Mouse (Mus musculus) olfactory bulb, adult 2 months (tissue): ENCODE results near the gene Zbp1. TPM values are rescaled to one million over a fixed set of nuclear protein-coding genes. Genes with fewer than 3 reads are reported as not detected.

Source experiments
- H3K27ac ChIP-seq: fragments of 200-500 bp; 2 replicates; pipeline ENCODE4 v1.5.1; 2012; ENCODE audit warnings: low read depth, low read length; ENCODE audit not compliant: insufficient read depth
- H3K4me1 ChIP-seq: fragments of 200-500 bp; 2 replicates; pipeline ENCODE4 v1.6.1; 2012; ENCODE audit warnings: low read length; ENCODE audit not compliant: control insufficient read depth, insufficient read depth
- H3K4me3 ChIP-seq: fragments of 200-500 bp; 2 replicates; pipeline ENCODE4 v1.5.1; 2012; ENCODE audit warnings: mild to moderate bottlenecking, low read depth, low read length, moderate library complexity; ENCODE audit not compliant: insufficient read depth
- CTCF ChIP-seq: fragments of 200-500 bp; IDR thresholded peaks from 2 replicates; pipeline ENCODE4 v1.5.1; 2012; ENCODE audit warnings: low read depth, mild to moderate bottlenecking, low read length, moderate library complexity; ENCODE audit not compliant: insufficient read depth
- POLR2A ChIP-seq: fragments of 200-500 bp; IDR thresholded peaks from 2 replicates; pipeline ENCODE4 v1.6.1; 2012; ENCODE audit warnings: mild to moderate bottlenecking, low read depth, low read length, moderate library complexity; ENCODE audit not compliant: insufficient read depth
- WGBS: fragments of 180-500 bp; shearing (Covaris S2); methylation state at CpG from one replicate; pipeline ENCODE4 v1.1.7; 2018; 5-methylcytosine and 5-hydroxymethylcytosine counted together
- polyA plus RNA-seq: library from polyadenylated mRNA; stranded (reverse); fragments of >200 nt; gene quantifications from 2 replicates; pipeline ENCODE4 v1.2.4, GENCODE M21; 2012; ENCODE audit warnings: low replicate concordance; ENCODE audit not compliant: missing spikeins, insufficient read depth, insufficient read length

Zbp1 gene
- polyA plus RNA-seq: not detected in 2 replicates

- 78% methylated on average over 11 of the region's 11 CpGs for WGBS
- TF ChIP-seq CTCF (no peak), POLR2A (no peak)
- 0 out of 2 replicates have a peak, but pooled peaks cover 3% of the 10 kb centered on the region for H3K4me1 ChIP-seq
- H3K27ac ChIP-seq: no peak within 1 kb of the TSS
- H3K4me3 ChIP-seq: no peak within 1 kb of the TSS
These were observed at the start of gene Zbp1 for GRCm38 (mm10) chr2:173218416-173219141. Gene Zbp1 (minus strand): TSS chr2:173218923.

GRCm38 (mm10) chr2:173267562-173267961 is 48.8 kb upstream of the Zbp1 start:
- Histone ChIP-seq H3K4me1 (peaks cover 66% of the 10 kb centered on the region), H3K27ac (no peak overlapping the region), H3K4me3 (no peak overlapping the region)
- no peak for TF ChIP-seq POLR2A
- no peak for TF ChIP-seq CTCF
- 77% methylated on average over 3 of the region's 3 CpGs for WGBS

- peaks cover 63% of the 10 kb centered on the region for H3K4me1 ChIP-seq
- TF ChIP-seq CTCF (no peak), POLR2A (no peak)
- H3K4me3 ChIP-seq: no peak overlapping the region
- WGBS: 67% methylated on average over 25 of the region's 25 CpGs
- H3K27ac ChIP-seq: no peak overlapping the region
These were observed 47.8 kb upstream of the Zbp1 start for GRCm38 (mm10) chr2:173266349-173267112.

- no peak overlapping the region for H3K4me3 ChIP-seq
- no peak overlapping the region for H3K27ac ChIP-seq
- H3K4me1 ChIP-seq: peaks cover 64% of the 10 kb centered on the region
- TF ChIP-seq POLR2A: no peak
- TF ChIP-seq CTCF: no peak
- 86% methylated on average over 22 of the region's 22 CpGs for WGBS
These were observed 46.9 kb upstream of the Zbp1 start for GRCm38 (mm10) chr2:173265468-173266265.

- TF ChIP-seq CTCF (no peak), POLR2A (no peak)
- H3K27ac ChIP-seq: no peak overlapping the region
- WGBS: 33% methylated on average over 13 of the region's 13 CpGs
- no peak overlapping the region for H3K4me3 ChIP-seq
- H3K4me1 ChIP-seq: peaks cover 64% of the 10 kb centered on the region
These were observed 45.9 kb upstream of the Zbp1 start for GRCm38 (mm10) chr2:173264467-173265128.

GRCm38 (mm10) chr2:173263636-173264330 is 45.1 kb upstream of the Zbp1 start:
- 72% methylated on average over 11 of the region's 11 CpGs for WGBS
- Histone ChIP-seq H3K4me1 (peaks cover 61% of the 10 kb centered on the region), H3K27ac (no peak overlapping the region), H3K4me3 (no peak overlapping the region)
- no peak for TF ChIP-seq POLR2A
- TF ChIP-seq CTCF: no peak

- Histone ChIP-seq H3K27ac (no peak overlapping the region), H3K4me3 (no peak overlapping the region), H3K4me1 (peaks cover 77% of the 10 kb centered on the region)
- 60% methylated on average over 10 of the region's 10 CpGs for WGBS
- no peak for TF ChIP-seq CTCF
- no peak for TF ChIP-seq POLR2A
These were observed 42.8 kb upstream of the Zbp1 start for GRCm38 (mm10) chr2:173261497-173261896.
